8 mouse cellular contexts compared by ENCODE assay signal in genomic region chr12:81796541-81796940, GRCm38 (mm10). TPM values are rescaled to one million over a fixed set of nuclear protein-coding genes. Genes with fewer than 3 reads are reported as not detected.
DNase-seq lines count a peak whose midpoint lies in the region; ATAC-seq and TF ChIP-seq lines count a peak whose summit lies in the region.

No protein-coding gene starts in this region.

- no peak overlapping the region for H3K4me3 ChIP-seq in lung, embryonic 14.5 days (ENCODE audit: low read depth, low read length)

- DNase-seq in 416B (ENCODE audit: low read depth) (peak; percentile 84), MN1 (ENCODE audit: low spot score) (peak; percentile 89)
- peak; percentile 59 for DNase-seq in cerebellum, adult 9-11 months
- peak; percentile 80 for DNase-seq in gastrocnemius, adult 18-20 months (ENCODE audit: low spot score)
- peak; percentile 70 to 91 for DNase-seq in kidney, postnatal 25 days
- DNase-seq in lung, embryonic 14.5 days: peak; percentile 91
- DNase-seq in retina, postnatal 7 days (ENCODE audit: low read depth, low spot score): peak; percentile 69
- peak; percentile 56 for DNase-seq in urinary bladder, adult 2 months (ENCODE audit: low spot score)

- H3K9ac ChIP-seq in lung, embryonic 14.5 days: no peak overlapping the region

- no peak overlapping the region for H3K27ac ChIP-seq in lung, embryonic 14.5 days (ENCODE audit: low read depth)

- TF ChIP-seq CTCF in lung, embryonic 14.5 days (IDR thresholded peaks at IDR 0.05; ENCODE audit: low read depth): peak; percentile 95

- no peaks in the 10 kb centered on the region for H3K4me1 ChIP-seq in lung, embryonic 14.5 days (ENCODE audit: insufficient read depth)

- no peaks in the 10 kb centered on the region for H3K9me3 ChIP-seq in lung, embryonic 14.5 days (ENCODE audit: low read depth, low read length)

- no peak overlapping the region for H3K4me2 ChIP-seq in lung, embryonic 14.5 days

- ATAC-seq in lung, embryonic 14.5 days (ENCODE audit: insufficient read depth): peak; percentile 31; the same call in 1 of the 2 replicates

- H3K27me3 ChIP-seq in lung, embryonic 14.5 days (ENCODE audit: insufficient read depth, low read length): no peaks in the 10 kb centered on the region

- H3K36me3 ChIP-seq in lung, embryonic 14.5 days (ENCODE audit: insufficient read depth): no peaks in the 10 kb centered on the region

- WGBS in lung, embryonic 14.5 days: 8% methylated on average over 7 of the region's 7 CpGs

RNA-seq across cellular contexts. Expression of gene Map3k9, which starts 15.6 kb away (rescaled TPM):
- total RNA-seq in gastrocnemius, adult 18-20 months (2021): under 1 TPM; 0.07 to 0.14 TPM
- 2.9 and 3.2 TPM in 2 replicates for polyA plus RNA-seq in lung, embryonic 14.5 days (2014; fragmentation: Nextera tagmentation; extraction: Ambion mirVana)
- 1.4 and 2.3 TPM in 2 replicates for polyA plus RNA-seq in urinary bladder, adult 2 months (2012; rRNA removed)
